Mouse (Mus musculus): ENCODE results near the gene Rxrb.

The Rxrb gene

DNA sequence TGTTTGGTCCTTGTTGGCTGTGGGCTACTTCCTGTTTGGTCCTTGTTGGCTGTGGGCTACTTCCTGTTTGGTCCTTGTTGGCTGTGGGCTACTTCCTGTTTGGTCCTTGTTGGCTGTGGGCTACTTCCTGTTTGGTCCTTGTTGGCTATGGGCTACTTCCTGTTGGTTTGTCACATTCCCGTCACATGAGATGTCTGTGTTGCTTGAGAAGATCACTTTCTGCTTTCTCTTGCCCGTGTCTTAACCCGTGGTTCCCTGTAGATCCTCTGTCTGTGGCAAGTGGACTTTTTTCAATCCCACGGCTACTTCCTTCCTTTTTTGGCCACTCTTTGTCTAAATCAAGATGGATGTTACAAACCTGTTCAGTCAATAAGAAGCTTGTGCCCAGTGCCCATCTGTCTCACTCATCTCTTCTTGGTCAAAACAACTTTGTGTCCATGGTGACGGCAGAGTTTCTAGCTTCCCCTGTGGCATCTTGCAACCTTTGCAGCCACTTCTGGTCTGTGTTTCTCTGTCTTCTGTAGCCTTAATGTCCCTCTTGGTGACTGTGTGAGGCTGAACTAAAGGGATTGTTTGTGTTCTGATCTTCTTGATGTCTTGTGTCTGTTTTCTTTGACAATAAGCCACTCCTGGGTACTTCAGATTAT, 15.9 kb downstream of the Rxrb start:
- no peak for DNase-seq (ENCODE audit: low spot score in 2 of 2)

DNA sequence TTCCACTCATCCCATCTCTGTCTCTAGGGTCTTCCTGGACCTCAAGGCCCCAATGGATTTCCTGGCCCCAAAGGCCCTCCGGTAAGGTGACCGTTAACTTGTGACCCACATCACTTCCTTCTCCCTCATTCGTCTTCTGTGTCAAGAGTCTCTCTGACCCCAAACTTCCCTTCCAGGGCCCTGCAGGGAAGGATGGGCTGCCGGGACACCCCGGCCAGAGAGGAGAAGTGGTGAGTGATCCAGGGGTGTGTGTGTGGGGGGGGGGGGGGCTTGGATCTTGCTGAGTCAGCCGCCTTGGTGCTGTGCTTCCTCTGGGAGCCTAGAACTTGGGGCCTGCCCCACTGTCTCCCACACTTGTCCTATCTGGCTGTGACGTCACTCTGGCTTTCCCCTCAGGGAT, 25.6 kb downstream of the Rxrb start:
- no peak for DNase-seq (ENCODE audit: low spot score in 2 of 2)

DNA sequence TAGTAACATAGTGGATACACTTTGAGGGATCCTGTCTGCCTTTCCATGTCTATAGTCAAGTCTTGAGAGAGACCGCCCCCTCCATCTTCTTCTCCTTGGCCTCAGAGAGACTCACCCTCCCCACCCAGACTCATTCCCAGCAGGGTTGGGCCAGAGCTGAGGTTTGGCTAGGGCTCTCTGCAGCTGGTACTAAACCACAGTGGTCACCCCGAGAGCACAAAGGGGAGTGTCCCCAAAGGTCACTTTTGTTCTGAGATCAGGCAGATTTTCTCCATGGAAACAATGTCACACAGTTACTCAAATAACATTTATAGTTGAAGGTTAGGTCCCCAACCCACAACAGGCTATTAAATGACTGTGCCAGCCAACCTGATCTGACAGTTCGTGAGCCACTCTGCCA, 37.3 kb downstream of the Rxrb start:
- no peak for DNase-seq (ENCODE audit: low spot score in 2 of 2)

DNA sequence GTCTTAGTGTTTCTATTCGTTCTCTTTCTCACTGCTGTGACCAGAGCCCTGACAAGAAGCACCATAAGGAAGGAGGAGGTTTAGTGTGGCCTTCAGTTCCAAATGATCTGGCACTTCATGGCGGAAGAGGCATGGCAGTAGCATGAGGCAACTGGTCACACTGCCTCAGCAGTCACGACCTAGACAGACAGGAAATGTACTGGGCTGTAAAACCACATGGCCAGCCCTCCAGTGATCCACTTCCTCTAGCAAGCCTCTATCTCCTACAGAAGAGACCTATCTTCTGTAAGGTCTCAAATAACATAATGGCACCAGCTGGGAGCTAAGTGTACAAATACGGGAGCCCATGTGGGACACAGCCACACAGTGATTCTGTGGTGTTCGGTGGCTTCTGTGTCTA, 40.5 kb downstream of the Rxrb start:
- DNase-seq (ENCODE audit: low spot score in 2 of 2) = no peak

DNA sequence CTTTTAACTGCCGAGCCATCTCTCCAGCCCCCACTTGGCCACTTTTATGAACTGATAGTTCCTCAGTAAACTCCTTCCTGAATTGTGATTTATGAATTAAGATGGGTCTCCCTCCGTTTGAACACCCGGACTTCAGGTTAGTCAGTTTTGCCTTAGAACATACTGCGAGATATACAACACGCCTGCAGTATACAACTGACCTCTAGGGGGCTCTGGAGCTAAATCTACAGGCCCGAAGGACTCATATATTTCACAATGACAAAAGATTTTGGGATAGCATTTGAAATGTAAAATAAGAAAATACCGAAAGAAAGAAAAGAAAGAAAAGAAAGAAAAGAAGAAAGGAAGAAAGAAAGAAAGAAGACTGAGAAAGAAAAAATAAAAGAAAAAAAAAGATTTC, 43.7 kb downstream of the Rxrb start:
- peak in 1 of 2 experiments; percentile 54 for DNase-seq (ENCODE audit: low spot score in 2 of 2)

DNA sequence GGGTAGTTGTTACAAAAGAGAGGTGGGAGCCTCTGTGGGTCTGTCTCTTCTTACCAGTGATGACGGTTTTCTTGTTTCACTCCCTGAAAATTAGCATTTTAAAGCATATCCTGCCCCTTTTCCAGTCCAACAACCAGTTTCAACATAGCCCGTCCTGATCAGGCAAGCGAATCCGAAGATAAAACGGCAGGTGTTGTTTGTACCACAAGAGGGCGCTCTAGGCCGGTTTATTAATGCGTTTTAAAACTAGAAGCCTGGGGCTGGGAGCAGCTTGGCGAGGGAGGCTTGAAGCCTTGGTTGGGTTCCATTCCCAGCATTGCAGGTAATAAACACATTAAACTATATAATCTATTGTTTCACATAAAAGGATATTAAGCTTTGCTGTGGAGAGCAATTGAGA, 45.9 kb downstream of the Rxrb start:
- peak; percentile 31 to 59 for DNase-seq (ENCODE audit: low spot score in 2 of 2)

DNA sequence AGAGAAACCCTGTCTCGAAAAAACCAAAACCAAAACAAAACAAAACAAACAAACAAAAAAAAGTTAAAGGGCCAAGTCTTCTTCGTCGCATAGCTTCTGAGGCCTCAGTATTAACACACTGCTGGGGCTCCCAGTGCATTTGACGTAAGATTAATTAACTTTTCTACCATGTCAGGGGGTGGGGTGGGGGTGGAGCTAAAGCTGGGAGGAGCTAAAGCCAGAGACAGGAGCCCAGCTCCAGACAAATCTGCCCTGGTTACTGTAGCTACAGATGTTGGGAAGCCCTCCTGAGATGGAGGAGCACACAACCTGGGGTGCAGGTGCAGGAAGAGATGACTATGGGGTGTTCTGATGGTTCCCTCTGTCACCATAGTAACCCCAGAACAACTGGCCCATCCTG, 46.5 kb downstream of the Rxrb start:
- no peak for DNase-seq (ENCODE audit: low spot score in 2 of 2)

DNA sequence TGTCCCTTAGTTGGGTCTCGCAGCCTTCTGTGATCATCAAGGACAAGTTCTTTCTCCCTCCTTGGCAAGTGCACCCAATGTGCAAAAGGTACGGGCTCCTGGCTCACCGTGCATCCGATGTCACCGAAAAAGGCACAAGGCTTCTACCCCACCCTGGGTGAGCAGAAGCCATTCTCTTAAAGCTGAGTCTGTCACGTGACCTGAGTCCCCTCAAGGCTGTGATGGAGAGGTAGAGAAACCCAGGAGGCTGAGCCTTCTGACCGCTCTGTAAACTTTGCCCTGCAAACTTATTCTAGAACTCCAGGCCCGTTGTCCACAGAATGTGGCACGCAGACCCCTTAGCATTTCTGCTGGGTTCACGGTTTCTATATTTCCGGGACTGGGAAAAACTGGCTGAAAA, 47.4 kb downstream of the Rxrb start:
- DNase-seq (ENCODE audit: low spot score in 2 of 2) = no peak

DNA sequence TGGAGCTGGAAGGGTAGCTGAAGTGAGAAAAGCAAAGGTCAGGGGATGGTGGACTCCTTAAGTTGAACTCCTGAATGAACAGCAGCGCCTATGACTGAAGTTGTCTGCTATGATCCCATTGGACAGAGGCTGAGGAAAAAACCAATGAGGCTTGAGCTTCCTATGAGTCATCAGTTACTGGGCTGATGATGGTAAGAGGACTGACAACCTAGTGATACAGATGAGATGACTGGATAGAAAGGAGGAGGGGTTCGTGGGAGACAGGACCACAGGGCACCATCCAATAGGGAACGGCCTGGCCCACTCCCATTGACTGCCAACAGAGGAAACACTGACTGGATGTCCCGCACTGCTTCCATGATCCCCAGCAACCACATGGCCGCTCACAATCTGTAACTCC, 48.0 kb downstream of the Rxrb start:
- DNase-seq (ENCODE audit: low spot score in 2 of 2) = peak; percentile 24 to 66

DNA sequence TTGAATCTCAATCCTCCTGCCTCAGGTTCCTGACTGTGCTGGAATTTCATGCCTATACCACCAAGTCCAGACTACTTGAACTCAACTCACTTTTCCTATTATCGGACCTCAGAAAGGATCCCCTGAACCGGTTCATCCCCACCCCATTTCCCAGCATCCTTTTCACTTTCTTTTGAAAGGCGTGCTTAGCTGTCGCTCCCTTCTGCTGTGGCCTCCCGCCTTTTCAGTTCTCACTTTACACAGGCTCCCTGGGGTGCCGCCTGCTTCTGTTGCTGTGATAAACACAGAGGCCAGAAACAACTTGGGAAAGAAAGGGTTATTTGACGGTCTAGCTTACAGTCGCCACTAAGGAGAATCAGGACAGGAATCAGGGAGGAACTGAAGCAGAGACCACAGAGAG, 51.5 kb downstream of the Rxrb start:
- no peak for DNase-seq (ENCODE audit: low spot score in 2 of 2)

DNA sequence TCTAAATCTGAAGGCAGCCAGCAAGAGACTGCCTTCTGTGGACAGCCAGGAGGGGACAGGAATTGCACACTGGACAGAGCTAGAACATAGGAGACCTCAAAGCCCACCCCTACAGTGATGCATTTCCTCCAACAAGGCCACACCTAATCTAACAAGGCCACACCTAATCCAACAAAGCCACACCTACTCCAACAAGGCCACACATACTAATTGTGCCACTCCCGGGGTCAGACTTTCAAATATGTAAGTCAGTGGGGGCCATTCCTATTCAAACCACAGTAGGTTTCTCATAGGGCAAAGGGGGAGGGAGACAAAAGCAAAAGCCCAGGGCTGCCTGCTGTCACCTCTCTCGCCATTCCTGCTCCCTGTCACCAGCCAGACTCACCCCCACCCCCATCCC, 55.8 kb downstream of the Rxrb start:
- DNase-seq (ENCODE audit: low spot score in 2 of 2) = no peak

All from heart, adult 9 months (tissue).